Mouse (Mus musculus) kidney, embryonic 14.5 days (tissue): ENCODE results near the gene Ly6g5b. TPM values are rescaled to one million over a fixed set of nuclear protein-coding genes. Genes with fewer than 3 reads are reported as not detected.

Experiments
- polyA plus RNA-seq: library from polyadenylated mRNA; unstranded; fragments of >200 nt; fragmentation: Nextera tagmentation; extraction: Ambion mirVana; gene quantifications from 2 replicates; pipeline ENCODE4 v1.2.1, GENCODE M21; 2014

Gene Ly6g5b
- polyA plus RNA-seq, 1 experiment from 2014 or later = 1.2 TPM

Other genes starting within 250 kb of the Ly6g5b start
- 2.1 and 3.7 TPM in 2 replicates for gene Zbtb12, start 235.9 kb downstream of the Ly6g5b start, polyA plus RNA-seq
- gene Gm20547, start 233.4 kb downstream of the Ly6g5b start, polyA plus RNA-seq = not detected in 2 replicates
- gene C2, start 217.2 kb downstream of the Ly6g5b start, polyA plus RNA-seq = 1.7 and 1.9 TPM in 2 replicates
- 70.5 and 76.9 TPM in 2 replicates for gene Ehmt2, start 217.0 kb downstream of the Ly6g5b start, polyA plus RNA-seq
- 5.4 and 7.7 TPM in 2 replicates for gene Slc44a4, start 201.0 kb downstream of the Ly6g5b start, polyA plus RNA-seq
- gene Neu1, start 184.2 kb downstream of the Ly6g5b start, polyA plus RNA-seq = 19.6 and 23.2 TPM in 2 replicates
- gene Hspa1b, start 156.2 kb downstream of the Ly6g5b start, polyA plus RNA-seq = 0.54 and 0.80 TPM in 2 replicates
- gene Gm20481, start 145.5 kb downstream of the Ly6g5b start, polyA plus RNA-seq = not detected in 2 replicates
- 4.3 and 4.8 TPM in 2 replicates for gene Hspa1a, start 143.3 kb downstream of the Ly6g5b start, polyA plus RNA-seq
- gene Hspa1l, start 142.7 kb downstream of the Ly6g5b start, polyA plus RNA-seq = 0.79 and 1.3 TPM in 2 replicates
- 240 and 246 TPM in 2 replicates for gene Lsm2, start 133.6 kb downstream of the Ly6g5b start, polyA plus RNA-seq
- 96.4 and 137 TPM in 2 replicates for gene Vars, start 114.4 kb downstream of the Ly6g5b start, polyA plus RNA-seq
- gene Vwa7, start 98.8 kb downstream of the Ly6g5b start, polyA plus RNA-seq = 0.13 and 0.28 TPM in 2 replicates
- 6.6 and 10.9 TPM in 2 replicates for gene Sapcd1, start 87.4 kb downstream of the Ly6g5b start, polyA plus RNA-seq
- gene Msh5, start 68.7 kb downstream of the Ly6g5b start, polyA plus RNA-seq = 4.9 and 5.9 TPM in 2 replicates
- 72.1 and 172 TPM in 2 replicates for gene Clic1, start 65.5 kb downstream of the Ly6g5b start, polyA plus RNA-seq
- gene Ddah2, start 56.4 kb downstream of the Ly6g5b start, polyA plus RNA-seq = 355 and 422 TPM in 2 replicates
- gene Ly6g6c, start 50.0 kb downstream of the Ly6g5b start, polyA plus RNA-seq = 0.20 and 0.30 TPM in 2 replicates
- gene Mpig6b, start 49.2 kb downstream of the Ly6g5b start, polyA plus RNA-seq = 0.36 and 0.46 TPM in 2 replicates
- 0.81 and 1.3 TPM in 2 replicates for gene Ly6g6e, start 38.5 kb downstream of the Ly6g5b start, polyA plus RNA-seq
- 4.3 and 4.8 TPM in 2 replicates for gene Ly6g6d, start 37.4 kb downstream of the Ly6g5b start, polyA plus RNA-seq
- gene Ly6g6f, start 29.8 kb downstream of the Ly6g5b start, polyA plus RNA-seq = 0.31 and 0.34 TPM in 2 replicates
- 73.9 and 85.7 TPM in 2 replicates for gene Abhd16a, start 26.2 kb downstream of the Ly6g5b start, polyA plus RNA-seq
- gene Ly6g5c, start 7.1 kb downstream of the Ly6g5b start, polyA plus RNA-seq = not detected in 2 replicates
- gene Gpank1, start 6.0 kb upstream of the Ly6g5b start, polyA plus RNA-seq = 19.4 and 20.8 TPM in 2 replicates
- 325 and 334 TPM in 2 replicates for gene Csnk2b, start 6.6 kb upstream of the Ly6g5b start, polyA plus RNA-seq
- 9.4 and 10.0 TPM in 2 replicates for gene D17H6S53E, start 10.9 kb upstream of the Ly6g5b start, polyA plus RNA-seq
- 9.7 and 10.4 TPM in 2 replicates for gene Apom, start 16.6 kb upstream of the Ly6g5b start, polyA plus RNA-seq
- 82.6 and 99.0 TPM in 2 replicates for gene Bag6, start 19.8 kb upstream of the Ly6g5b start, polyA plus RNA-seq
- gene Prrc2a, start 49.5 kb upstream of the Ly6g5b start, polyA plus RNA-seq = 248 and 262 TPM in 2 replicates
- gene Aif1, start 60.6 kb upstream of the Ly6g5b start, polyA plus RNA-seq = 9.7 and 10.9 TPM in 2 replicates
- gene Lst1, start 73.0 kb upstream of the Ly6g5b start, polyA plus RNA-seq = 12.2 and 15.9 TPM in 2 replicates
- 0.34 and 1.4 TPM in 2 replicates for gene Ltb, start 79.0 kb upstream of the Ly6g5b start, polyA plus RNA-seq
- gene Tnf, start 86.6 kb upstream of the Ly6g5b start, polyA plus RNA-seq = not detected in 2 replicates
- 0.14 TPM in 1 of 2 replicates, not detected in the other for gene Lta, start 89.9 kb upstream of the Ly6g5b start, polyA plus RNA-seq
- gene Gm16181, start 105.4 kb upstream of the Ly6g5b start, polyA plus RNA-seq = 0.89 TPM in 1 of 2 replicates, not detected in the other
- gene Atp6v1g2, start 118.2 kb upstream of the Ly6g5b start, polyA plus RNA-seq = 5.3 and 6.4 TPM in 2 replicates
- gene Nfkbil1, start 120.4 kb upstream of the Ly6g5b start, polyA plus RNA-seq = 3.3 and 6.0 TPM in 2 replicates
- gene Ddx39b, start 126.3 kb upstream of the Ly6g5b start, polyA plus RNA-seq = 525 and 616 TPM in 2 replicates
- 38.3 and 42.8 TPM in 2 replicates for gene H2-D1, start 147.3 kb upstream of the Ly6g5b start, polyA plus RNA-seq
- not detected in 2 replicates for gene H2-Q1, start 205.0 kb upstream of the Ly6g5b start, polyA plus RNA-seq
- 0.24 and 0.37 TPM in 2 replicates for gene H2-Q2, start 226.8 kb upstream of the Ly6g5b start, polyA plus RNA-seq